Mouse (Mus musculus): ENCODE data around the gene Tmem184b. TPM values are rescaled to one million over a fixed set of nuclear protein-coding genes. Genes with fewer than 3 reads are reported as not detected.
A peak's percentile ranks its signal among the peaks of the same experiment; 100 is the strongest.

Tmem184b gene
- polyA plus RNA-seq, 1 experiment: 71.0 TPM

- peaks cover 14% of the 10 kb centered on the region; the same call in 1 of the 2 replicates for H3K4me1 ChIP-seq (ENCODE audit: control insufficient read depth, insufficient read depth, insufficient read length, low read length)
- H3K27ac ChIP-seq (replicated peaks; ENCODE audit: low read depth, low read length): no peak overlapping the region
- H3K4me3 ChIP-seq (ENCODE audit: insufficient read depth, low read depth, low read length): no peak overlapping the region
Observed at GRCm38 (mm10) chr15:79330521-79330920, 72.8 kb downstream of the Tmem184b start.

GRCm38 (mm10) chr15:79329979-79330363 lies 73.4 kb downstream of the Tmem184b start:
- no peak overlapping the region for H3K27ac ChIP-seq (replicated peaks; ENCODE audit: low read depth, low read length)
- H3K4me3 ChIP-seq (ENCODE audit: insufficient read depth, low read depth, low read length): no peak overlapping the region
- peaks cover 14% of the 10 kb centered on the region; the same call in 1 of the 2 replicates for H3K4me1 ChIP-seq (ENCODE audit: control insufficient read depth, insufficient read depth, insufficient read length, low read length)

GRCm38 (mm10) chr15:79329346-79329978 lies 73.9 kb downstream of the Tmem184b start:
- no peak overlapping the region for H3K27ac ChIP-seq (replicated peaks; ENCODE audit: low read depth, low read length)
- H3K4me1 ChIP-seq (ENCODE audit: control insufficient read depth, insufficient read depth, insufficient read length, low read length): peaks cover 17% of the 10 kb centered on the region
- no peak overlapping the region for H3K4me3 ChIP-seq (ENCODE audit: insufficient read depth, low read depth, low read length)

- Histone ChIP-seq H3K4me3 (ENCODE audit: insufficient read depth, low read depth, low read length) (no peak overlapping the region), H3K4me1 (ENCODE audit: control insufficient read depth, insufficient read depth, insufficient read length, low read length) (peaks cover 23% of the 10 kb centered on the region), H3K27ac (replicated peaks; ENCODE audit: low read depth, low read length) (no peak overlapping the region)
Observed at GRCm38 (mm10) chr15:79328939-79329275, 74.5 kb downstream of the Tmem184b start.

GRCm38 (mm10) chr15:79328058-79328938 lies 75.1 kb downstream of the Tmem184b start, which contains the start of gene Pla2g6:
Gene Pla2g6, minus strand, starts transcription at chr15:79328390.
- H3K4me1 ChIP-seq (ENCODE audit: control insufficient read depth, insufficient read depth, insufficient read length, low read length): peaks cover 26% of the 10 kb centered on the region
- peak within 1 kb of the TSS; percentile 72 for H3K4me3 ChIP-seq (ENCODE audit: insufficient read depth, low read depth, low read length)
- H3K27ac ChIP-seq (replicated peaks; ENCODE audit: low read depth, low read length): peak within 1 kb of the TSS; percentile 96

GRCm38 (mm10) chr15:79326971-79327961 lies 76.1 kb downstream of the Tmem184b start:
- peak overlapping the region; percentile 72 for H3K4me3 ChIP-seq (ENCODE audit: insufficient read depth, low read depth, low read length)
- peak overlapping the region; percentile 96 for H3K27ac ChIP-seq (replicated peaks; ENCODE audit: low read depth, low read length)
- H3K4me1 ChIP-seq (ENCODE audit: control insufficient read depth, insufficient read depth, insufficient read length, low read length): peaks cover 27% of the 10 kb centered on the region

- H3K27ac ChIP-seq (replicated peaks; ENCODE audit: low read depth, low read length): no peak overlapping the region
- no peak overlapping the region for H3K4me3 ChIP-seq (ENCODE audit: insufficient read depth, low read depth, low read length)
- peaks cover 27% of the 10 kb centered on the region for H3K4me1 ChIP-seq (ENCODE audit: control insufficient read depth, insufficient read depth, insufficient read length, low read length)
Observed at GRCm38 (mm10) chr15:79326264-79326663, 77.1 kb downstream of the Tmem184b start.

- Histone ChIP-seq H3K27ac (replicated peaks; ENCODE audit: low read depth, low read length) (no peak overlapping the region), H3K4me3 (ENCODE audit: insufficient read depth, low read depth, low read length) (no peak overlapping the region), H3K4me1 (ENCODE audit: control insufficient read depth, insufficient read depth, insufficient read length, low read length) (peaks cover 27% of the 10 kb centered on the region)
Observed at GRCm38 (mm10) chr15:79325742-79326141, 77.6 kb downstream of the Tmem184b start.

- no peak overlapping the region for H3K4me3 ChIP-seq (ENCODE audit: insufficient read depth, low read depth, low read length)
- H3K27ac ChIP-seq (replicated peaks; ENCODE audit: low read depth, low read length): peak overlapping the region; percentile 95
- H3K4me1 ChIP-seq (ENCODE audit: control insufficient read depth, insufficient read depth, insufficient read length, low read length): peaks cover 27% of the 10 kb centered on the region
Observed at GRCm38 (mm10) chr15:79324373-79324772, 79.0 kb downstream of the Tmem184b start.

- no peak overlapping the region for H3K4me3 ChIP-seq (ENCODE audit: insufficient read depth, low read depth, low read length)
- H3K4me1 ChIP-seq (ENCODE audit: control insufficient read depth, insufficient read depth, insufficient read length, low read length): peaks cover 27% of the 10 kb centered on the region
- H3K27ac ChIP-seq (replicated peaks; ENCODE audit: low read depth, low read length): peak overlapping the region; percentile 95
Observed at GRCm38 (mm10) chr15:79323791-79324155, 79.6 kb downstream of the Tmem184b start.

- peak overlapping the region; percentile 95 for H3K27ac ChIP-seq (replicated peaks; ENCODE audit: low read depth, low read length)
- no peak overlapping the region for H3K4me3 ChIP-seq (ENCODE audit: insufficient read depth, low read depth, low read length)
- peaks cover 27% of the 10 kb centered on the region for H3K4me1 ChIP-seq (ENCODE audit: control insufficient read depth, insufficient read depth, insufficient read length, low read length)
Observed at GRCm38 (mm10) chr15:79322991-79323790, 80.2 kb downstream of the Tmem184b start.

- Histone ChIP-seq H3K4me1 (ENCODE audit: control insufficient read depth, insufficient read depth, insufficient read length, low read length) (peaks cover 26% of the 10 kb centered on the region), H3K27ac (replicated peaks; ENCODE audit: low read depth, low read length) (peak overlapping the region; percentile 76), H3K4me3 (ENCODE audit: insufficient read depth, low read depth, low read length) (no peak overlapping the region)
Observed at GRCm38 (mm10) chr15:79322281-79322990, 80.9 kb downstream of the Tmem184b start.

- Histone ChIP-seq H3K4me3 (ENCODE audit: insufficient read depth, low read depth, low read length) (no peak overlapping the region), H3K4me1 (ENCODE audit: control insufficient read depth, insufficient read depth, insufficient read length, low read length) (peaks cover 19% of the 10 kb centered on the region), H3K27ac (replicated peaks; ENCODE audit: low read depth, low read length) (no peak overlapping the region)
Observed at GRCm38 (mm10) chr15:79321733-79322190, 81.6 kb downstream of the Tmem184b start.
